Mouse (Mus musculus) brain, adult 2 months (tissue): ENCODE measurements at regions not wholly inside any gene's neighbourhood (a gene's known extent, or its start where the extent isn't known, plus 50 kb on each side); places are given as distances from the start of the nearest gene placed in this dataset.
A peak's percentile ranks its signal among the peaks of the same experiment; 100 is the strongest.
"Not testable (repeated sequence)": the region's sequence is repeated elsewhere in the genome, so short reads cannot be mapped to it uniquely, and the experiment has no call there.

Experiments
- DNase-seq: peaks from one replicate; pipeline ENCODE4 v3.0.0; 2011; ENCODE audit warnings: low read depth, low spot score

DNA sequence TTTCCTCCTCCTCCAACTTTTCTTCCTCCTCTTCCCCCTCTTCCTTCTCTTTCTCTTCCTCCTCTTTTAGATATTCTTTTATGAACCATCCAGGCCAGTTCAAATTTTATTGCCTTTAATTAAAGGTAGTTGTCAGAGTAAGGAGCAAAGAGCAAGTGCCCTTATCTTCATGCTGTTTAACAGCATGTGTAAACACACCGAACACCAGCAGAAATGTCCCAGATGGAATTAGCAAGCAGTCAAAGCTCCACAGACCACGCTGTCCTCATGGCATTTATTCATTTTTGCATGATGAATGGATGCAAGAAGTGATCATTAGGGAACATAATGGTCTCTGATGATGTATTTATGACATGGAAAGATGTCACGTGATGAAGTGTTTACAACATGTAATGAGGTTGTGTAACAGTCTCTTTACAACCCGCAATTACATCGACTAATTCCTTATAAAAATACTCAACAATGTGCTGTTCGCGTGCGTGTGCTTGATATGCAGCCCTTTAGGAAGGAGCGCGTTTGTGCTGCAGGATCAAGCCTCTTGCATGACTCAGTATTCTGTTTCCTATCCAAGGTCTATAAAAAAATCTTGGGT lies 187.0 kb downstream of the Bmp2 start:
- DNase-seq: no peak

- no peak for DNase-seq
These were observed 196.5 kb downstream of the Bmp2 start for GRCm38 (mm10) chr2:133748493-133748892.

GRCm38 (mm10) chr2:133749846-133750637 lies 198.1 kb downstream of the Bmp2 start:
- peak; percentile 64 for DNase-seq

GRCm38 (mm10) chr2:133754088-133754487 lies 202.1 kb downstream of the Bmp2 start:
- DNase-seq: no peak

DNA sequence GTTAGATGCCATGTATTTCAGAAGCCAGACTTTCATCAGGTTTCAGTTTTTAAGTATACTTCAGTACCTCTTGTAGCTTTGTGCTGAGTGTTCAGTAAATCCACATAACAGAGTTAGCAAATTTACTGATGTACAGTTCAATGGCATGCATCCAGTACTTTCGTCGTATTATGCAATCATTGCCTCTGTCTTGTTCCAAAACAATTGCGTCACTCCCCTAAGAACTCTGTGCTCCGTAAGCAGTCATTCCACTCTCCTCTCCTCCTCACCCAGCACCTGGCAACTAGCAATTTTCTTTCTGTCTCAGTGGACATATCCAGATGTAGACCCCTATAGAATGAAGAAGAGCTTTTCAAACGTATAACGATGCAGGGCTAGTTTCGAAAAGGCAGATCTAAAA lies 209.5 kb downstream of the Bmp2 start:
- peak; percentile 23 for DNase-seq

DNA sequence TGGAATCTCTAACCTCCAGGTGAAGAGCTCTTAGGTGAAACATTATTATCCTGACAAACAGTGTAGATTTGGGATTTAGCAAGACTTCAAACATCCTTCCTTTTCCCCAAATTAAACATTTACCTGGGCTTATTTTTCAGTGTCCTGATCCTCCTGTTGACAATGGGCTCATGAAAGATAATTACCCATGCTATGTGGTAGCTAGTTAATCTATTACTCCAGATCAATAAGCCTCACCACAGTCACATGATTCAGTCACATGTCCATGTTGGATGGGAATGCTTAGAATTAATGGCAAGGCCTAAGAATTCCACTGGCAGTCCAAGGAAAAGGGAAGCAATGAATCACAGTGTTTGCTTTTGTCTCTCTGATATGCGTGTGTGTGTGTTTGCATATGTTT lies 216.6 kb downstream of the Bmp2 start:
- DNase-seq: no peak

DNA sequence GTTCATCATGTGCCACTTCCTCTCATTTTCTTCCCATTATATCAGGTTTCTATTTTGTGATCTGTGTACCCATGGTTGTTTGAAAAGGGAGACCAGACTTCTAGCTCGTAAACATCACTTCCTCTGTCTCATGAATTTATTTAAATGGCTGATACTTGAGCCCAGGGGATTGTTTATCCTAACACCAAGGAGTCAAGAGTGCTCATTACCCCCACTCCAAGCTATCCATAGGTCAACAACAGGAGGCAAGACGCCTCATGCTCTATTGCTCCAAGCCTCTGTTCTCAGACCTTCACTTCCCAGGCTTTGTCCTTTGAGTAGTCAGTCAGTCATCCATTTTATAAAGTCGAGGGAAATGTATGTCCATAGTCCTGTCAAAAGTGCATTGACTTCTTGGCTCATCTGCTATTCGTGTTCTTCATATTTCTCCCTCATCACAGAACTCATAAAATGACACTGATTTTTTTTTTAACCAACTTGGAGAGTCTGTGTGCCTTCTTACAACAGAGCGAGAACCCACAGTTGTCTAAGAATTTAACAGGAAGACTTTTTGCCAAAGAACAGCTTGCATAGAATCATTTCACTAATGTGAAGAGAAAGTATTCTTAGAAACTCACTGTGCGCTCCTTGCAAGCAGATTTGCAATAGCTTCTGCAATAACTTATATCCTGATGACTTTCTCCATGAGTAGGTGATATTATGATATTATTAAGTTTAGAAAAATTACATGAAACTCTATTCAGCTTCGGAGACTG lies 231.8 kb downstream of the Bmp2 start:
- DNase-seq: peak; percentile 58

DNA sequence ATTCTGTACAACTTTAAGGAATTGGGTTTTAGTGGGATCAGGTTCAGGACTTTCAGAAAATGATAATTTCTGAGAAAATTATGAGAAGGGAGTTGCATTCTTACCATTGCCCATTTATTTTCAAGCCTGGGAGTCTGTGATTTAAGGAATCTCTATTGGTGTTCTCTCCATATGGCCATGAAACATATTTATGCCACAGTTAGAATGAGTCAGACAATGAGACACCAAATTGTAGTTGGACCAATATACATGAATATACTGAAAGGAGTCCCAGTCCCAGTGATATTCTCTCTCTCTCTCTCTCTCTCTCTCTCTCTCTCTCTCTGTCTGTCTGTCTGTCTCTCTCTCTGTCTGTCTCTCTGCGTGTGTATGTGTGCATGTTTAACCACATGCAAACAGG lies 239.1 kb downstream of the Bmp2 start:
- peak; percentile 22 for DNase-seq

- peak; percentile 26 for DNase-seq
These were observed 241.3 kb downstream of the Bmp2 start for GRCm38 (mm10) chr2:133793293-133793692.

DNA sequence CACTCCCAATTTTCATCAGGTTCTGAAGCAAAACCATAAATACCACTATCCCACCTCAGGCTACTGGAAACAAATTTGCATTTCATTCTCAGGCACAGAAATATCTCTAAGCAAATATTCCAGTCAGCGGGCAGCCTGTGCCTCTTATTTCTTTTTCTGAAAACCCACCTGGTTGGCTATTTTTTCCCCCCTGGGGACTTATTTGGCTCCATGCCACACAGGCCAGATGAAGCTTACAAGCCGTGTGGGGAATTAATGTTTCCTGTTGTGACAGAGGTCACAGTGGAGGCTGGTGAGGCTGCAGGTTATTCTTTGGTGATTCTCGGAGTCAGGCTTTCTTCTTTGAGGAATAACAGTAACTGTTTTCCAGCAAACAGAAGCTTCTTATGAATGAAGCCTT lies 250.7 kb downstream of the Bmp2 start:
- no peak for DNase-seq

- DNase-seq: no peak
These were observed 269.5 kb downstream of the Bmp2 start for GRCm38 (mm10) chr2:133821418-133821817.

DNA sequence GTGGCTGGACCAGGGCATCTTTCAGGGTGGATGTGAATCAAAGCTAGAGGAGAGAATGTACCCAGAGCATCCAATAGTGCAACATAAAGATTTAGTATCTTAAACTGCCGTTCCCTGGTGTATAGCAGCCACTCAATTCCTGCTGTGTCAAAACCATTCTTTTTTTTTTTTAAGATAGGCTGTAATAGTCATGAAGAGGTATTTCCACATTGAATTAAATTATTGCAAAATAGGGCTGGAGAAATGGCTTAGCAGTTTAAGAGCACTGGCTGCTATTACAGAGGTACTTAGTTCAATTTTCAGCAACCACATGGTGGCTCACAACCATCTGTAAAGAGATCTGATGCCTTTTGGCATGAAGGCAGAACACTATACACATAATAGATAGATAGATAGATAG lies 277.4 kb downstream of the Bmp2 start:
- no peak for DNase-seq

DNA sequence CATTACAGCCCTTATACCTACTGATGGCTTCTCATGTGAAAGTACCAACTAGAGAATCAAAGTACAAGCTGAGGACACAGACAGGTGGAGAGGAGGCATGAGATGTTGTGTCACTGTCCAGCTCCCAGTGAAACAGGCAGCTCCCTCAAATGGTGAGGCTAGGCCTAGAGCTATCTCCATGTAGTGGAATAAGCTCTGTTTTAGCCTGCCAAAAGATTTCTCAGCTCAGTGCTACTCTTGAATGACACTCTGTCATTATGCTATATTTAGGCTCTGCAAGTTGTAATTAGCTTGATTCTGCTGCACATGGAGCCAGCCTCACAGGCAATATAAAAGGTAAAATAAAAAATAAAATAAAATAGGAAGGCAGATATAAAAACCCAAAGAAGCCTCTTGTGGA lies 298.5 kb downstream of the Bmp2 start:
- peak; percentile 16 for DNase-seq

DNA sequence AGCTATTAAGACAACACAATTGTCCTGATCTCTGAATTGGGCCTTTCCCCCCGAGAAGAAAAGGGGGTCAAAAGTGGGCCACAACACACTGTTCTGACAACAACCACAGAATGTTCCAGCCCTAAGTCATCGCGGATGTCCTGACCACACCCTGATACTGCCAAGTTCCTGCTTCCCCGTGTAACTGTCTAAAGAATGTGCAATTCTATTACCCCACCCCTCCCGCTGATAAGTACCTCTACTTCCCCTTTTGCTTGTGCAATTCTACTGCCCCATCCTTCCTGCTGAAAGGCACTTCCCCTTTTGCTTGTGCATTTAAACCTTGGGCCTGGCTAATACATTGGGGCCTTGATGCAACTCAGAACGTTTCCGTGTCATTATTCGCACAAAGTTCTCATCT lies 323.0 kb downstream of the Bmp2 start:
- DNase-seq: not testable (repeated sequence)

DNA sequence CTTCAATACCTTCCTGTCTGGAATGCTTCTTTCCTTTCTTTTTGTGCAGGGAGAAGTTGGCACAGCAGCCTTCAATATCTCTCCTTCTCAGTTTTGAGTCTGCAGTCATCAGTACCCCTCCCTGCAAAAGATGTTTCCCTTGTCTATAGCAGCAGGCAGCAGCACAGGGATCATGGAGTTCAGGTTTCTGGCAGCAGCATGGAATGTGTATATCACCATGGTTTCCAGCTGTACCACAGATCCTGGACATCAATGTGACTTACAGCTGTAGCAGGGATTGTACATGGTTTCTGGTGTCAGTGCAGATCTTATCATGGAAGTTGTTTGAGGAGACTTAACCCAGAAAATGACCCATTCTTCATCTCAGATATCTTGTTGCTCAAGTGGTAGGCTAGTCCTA lies 331.7 kb downstream of the Bmp2 start:
- DNase-seq: no peak

- no peak for DNase-seq
These were observed 354.3 kb downstream of the Bmp2 start for GRCm38 (mm10) chr2:133906269-133906668.
